Mouse (Mus musculus) testis, postnatal 14 days (tissue): ENCODE measurements around the gene Usp43.

Experiments
- DNase-seq: peaks from one replicate; pipeline ENCODE4 v3.0.0; 2021; ENCODE audit warnings: low spot score

Gene Usp43

GRCm38 (mm10) chr11:67806832-67807597 lies 114.9 kb downstream of the Usp43 start:
- no peak for DNase-seq

DNA sequence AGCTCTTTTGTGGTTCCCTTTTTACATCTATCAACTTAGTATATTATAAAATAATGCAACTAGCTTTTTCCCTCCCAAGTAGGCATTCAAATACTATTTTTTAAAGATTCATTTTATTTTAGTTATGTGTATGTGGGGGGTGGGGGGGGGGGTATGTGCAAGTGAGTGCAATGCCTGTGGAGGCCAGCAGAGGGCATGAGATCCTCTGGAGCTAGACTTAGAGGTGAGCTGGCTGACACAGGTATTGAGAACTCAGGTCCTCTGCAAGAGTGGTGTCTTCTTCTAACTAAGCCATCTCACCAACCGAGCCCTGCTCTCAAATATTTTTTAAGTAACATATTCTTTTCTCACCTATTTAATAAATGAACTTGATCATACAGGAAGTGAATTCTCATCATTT lies 116.4 kb downstream of the Usp43 start:
- no peak for DNase-seq
